Mouse (Mus musculus) adrenal gland, adult 2 months (tissue): ENCODE data around the gene Ptprg. TPM values are rescaled to one million over a fixed set of nuclear protein-coding genes. Genes with fewer than 3 reads are reported as not detected.
"Not testable (repeated sequence)": the region's sequence is repeated elsewhere in the genome, so short reads cannot be mapped to it uniquely, and the experiment has no call there.

Experiments used
- DNase-seq: peaks from one replicate; pipeline ENCODE4 v3.0.0; 2021
- polyA plus RNA-seq: library from polyadenylated mRNA; depleted of rRNA; stranded (reverse); fragments of >200 nt; gene quantifications from 2 replicates; pipeline ENCODE4 v1.2.3, GENCODE M21; 2012
- total RNA-seq, 2 experiments: library from RNA; stranded (reverse); gene quantifications; 2 replicates each; pipeline ENCODE4 v1.2.3; 2021

Gene Ptprg
- total and polyA plus RNA-seq, 3 experiments = 92.6 to 130 (median 116) TPM

DNA sequence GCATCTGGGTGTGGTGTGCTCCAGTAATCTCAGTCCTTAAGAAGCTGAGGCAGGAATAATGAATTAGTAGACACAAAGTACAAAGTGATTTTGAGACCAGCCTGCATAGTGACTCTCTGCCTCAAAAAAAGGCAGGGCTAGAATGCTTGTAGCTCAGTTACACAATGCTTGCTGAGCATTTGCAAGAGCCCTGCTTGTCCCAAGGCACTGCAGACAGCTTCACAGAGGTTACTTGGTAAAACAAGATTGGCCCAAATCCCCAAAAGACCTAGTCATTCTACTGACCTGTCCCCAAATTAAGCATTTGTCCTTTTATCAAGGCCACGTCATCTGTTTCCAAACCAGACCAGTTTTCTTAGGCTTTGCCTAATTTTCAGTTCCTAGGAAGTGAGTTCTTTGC is 190.4 kb downstream of the Ptprg start:
- peak; percentile 52 for DNase-seq

DNA sequence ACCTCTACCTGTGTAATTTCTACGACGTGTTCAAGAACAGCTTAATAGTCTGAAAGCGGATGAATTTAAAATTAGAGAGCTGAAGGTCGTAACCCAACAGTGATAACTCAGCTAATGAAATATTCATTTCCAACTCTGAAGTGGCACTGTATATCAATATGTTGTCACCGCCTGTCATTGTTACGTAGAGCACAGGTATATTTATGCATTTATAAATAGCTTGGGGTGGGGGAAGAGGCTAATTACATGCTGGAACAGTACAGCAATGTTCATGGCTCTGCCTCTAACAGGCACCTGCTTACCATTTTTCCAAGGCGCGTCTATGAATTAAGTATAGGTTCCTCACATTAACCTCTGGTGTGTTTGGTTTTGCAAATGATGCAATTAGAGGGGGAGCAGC is 199.3 kb downstream of the Ptprg start:
- DNase-seq = no peak

DNA sequence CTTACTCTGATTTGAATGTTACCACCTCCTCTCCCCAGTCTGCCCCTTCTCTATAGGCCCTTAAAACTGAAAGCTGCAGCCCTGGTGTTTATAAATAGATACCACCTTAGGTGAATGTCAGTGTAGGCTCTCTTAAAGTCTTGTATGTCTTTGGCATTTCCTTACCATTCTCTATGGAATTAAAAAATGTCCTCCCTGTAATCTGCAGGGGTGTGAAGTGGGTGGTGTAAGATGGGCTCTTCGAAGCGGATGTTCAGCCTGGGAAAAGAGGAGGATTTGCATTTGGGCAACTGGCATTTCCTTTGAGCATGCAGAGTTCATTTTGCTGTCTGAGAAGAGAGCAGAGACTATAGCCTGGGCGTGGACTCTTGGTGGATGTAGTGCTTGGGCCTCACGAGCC is 201.3 kb downstream of the Ptprg start:
- no peak for DNase-seq

DNA sequence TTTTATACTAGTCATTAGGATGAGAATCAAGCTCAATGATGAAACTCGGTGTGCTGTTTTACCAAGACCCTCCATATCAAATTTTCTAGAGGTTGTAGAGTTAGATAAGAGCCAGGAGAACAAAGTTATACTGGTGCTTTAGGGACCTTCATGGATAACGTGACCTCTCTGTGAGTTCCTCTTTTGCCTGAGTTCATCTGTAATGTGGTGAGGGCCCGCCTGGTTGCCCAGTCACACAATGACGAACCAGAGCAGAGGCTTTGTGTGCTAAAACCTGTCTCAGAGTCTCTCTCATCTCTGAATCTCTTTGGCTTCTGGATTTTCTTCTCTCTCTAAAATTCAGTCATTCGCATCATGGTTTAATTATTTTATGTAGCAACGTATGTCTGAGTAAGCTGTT is 204.9 kb downstream of the Ptprg start:
- no peak for DNase-seq

DNA sequence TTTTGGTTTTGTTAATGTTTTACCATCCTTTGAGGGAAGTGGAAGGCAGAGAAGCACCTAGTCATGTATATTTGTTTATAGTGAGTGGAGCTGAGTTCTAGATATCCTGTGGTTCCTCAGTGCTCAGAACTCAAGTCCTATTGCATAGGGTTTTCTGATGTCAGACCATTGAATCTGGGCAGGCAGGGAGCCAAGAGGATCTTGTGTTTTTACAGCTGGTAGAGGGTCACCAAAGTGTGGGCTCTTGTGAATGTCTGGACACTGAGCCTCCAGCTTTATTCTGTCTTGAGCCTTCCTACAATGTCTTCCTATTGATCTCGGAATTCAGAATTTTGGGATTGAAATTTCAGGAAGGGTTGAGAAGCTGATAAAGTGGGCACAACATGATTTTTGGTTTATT is 206.0 kb downstream of the Ptprg start:
- DNase-seq = no peak

DNA sequence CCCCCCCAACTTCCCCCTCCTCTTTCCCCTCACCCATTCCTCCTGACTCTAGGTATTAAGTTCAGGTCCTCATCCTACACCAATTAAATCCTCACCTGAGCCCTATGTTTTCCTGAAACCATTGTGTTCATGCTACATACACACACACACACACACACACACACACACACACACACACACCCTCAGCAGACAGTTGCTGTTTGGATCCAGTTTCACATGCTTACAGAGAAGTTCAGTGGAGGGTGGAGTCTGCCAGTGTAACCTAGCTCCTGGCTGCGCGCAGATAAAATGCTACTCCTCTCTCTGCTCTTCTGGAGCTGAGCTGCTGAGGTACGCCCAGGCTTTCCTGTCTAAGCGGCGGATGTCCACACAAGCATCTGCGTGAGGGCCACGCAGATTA is 209.7 kb downstream of the Ptprg start:
- DNase-seq = no peak

DNA sequence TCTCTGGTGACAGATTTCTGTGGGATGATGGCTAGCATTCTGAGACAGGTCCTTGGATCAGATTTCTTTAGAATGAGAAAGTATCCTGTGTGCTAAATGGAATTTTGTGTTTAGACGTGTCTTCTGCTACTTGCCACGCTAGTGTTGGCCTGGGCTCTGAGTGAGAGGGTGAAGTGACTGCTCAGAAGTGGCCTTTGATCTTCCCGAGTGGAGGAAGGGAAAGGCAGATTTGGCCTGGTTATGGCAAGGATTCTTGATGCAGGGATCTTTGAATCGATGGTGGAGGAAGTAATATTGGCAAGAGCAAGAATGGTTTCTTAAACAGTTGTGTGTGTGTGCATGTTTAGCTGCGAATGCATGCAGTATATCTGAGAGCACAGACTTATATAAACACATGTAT is 219.4 kb downstream of the Ptprg start:
- DNase-seq = no peak

DNA sequence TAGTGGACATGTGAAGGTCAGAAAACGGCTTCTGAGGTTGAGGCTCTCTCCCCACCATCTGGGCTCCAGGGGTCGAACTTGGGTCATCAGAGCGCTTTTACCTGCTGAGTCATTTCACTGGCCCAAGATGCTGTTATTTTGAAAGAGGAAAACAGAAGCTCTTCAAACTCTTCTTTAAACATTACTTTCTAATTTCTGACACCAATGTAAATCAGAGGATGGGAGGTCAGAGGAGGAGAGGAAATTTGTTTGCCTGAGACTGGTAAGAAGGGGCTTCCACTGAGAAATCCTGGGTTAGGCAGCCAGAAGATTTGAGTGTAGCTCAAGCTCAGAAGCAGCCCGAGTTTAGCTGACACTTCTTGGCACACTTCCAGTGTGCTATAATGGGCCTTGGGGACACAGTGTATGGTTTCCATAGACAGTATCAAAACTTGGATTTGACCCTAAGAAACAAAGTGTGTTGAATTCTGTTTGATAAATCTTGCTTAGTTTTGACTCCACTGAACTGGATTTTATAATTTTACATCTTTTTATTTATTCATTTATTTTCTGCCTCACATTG is 221.2 kb downstream of the Ptprg start:
- DNase-seq = peak; percentile 37

DNA sequence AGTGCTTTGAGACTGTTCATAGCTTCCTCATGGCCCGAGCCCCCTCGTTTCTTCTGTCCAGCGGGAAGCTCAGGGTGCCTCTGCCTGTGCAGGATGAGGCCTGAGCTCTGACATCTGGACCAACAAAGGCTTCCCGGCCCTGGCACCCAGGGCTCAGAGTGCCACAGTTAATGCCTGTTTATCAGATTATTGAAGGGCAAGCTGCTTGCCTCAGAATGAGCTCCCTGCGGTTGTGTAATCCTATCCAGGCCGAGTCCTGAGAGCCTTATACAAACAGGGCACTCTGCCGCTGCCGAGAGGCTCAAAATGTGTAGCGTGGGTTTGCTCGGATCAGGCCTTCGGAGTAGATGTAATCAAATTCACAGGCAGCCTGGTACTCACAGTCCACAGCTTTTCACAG is 221.9 kb downstream of the Ptprg start:
- DNase-seq = peak; percentile 83

DNA sequence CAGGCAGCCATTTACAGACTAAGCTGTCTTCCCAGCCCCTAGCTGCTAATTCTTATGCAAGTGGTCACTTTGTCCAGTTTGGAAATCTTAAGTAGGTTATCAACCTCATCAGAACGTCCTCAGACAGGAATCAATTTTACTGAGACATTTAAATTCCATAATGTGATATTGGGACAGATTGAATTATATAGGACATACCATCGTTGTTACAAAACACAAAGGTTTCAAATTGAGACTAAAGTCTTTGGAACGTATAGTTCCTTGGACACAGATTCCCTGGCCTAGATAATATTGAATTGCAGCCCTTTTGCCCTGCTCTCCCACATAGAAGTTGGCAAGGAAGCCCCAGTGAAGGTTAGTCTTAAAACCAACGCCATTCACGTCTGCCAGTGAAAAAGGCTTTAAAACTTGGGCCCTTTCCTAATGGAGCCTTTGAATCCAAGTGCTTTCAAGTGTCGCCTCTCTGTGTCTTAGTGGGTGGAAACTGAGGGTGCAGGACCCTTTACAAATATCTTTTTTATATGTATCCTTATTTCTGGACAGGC is 222.7 kb downstream of the Ptprg start:
- DNase-seq = no peak

DNA sequence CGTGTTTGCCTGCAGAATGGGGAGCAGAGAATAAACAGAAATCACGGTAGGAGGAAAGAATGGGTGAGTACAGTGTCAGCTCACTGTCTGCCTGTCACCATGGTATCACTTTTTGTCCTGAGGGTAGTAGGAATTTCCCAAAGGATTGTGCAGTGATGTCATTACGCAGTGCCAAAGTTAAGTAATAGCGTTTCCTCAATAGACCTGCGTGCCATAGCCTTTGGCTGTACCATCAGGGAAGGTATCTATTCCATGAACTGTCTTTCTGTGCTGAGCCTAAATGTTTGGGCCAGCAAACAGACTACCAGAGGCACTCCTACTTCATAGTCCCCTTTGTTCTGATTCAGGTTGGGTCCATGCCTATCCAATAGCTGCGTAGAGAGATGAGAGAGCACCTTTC is 223.2 kb downstream of the Ptprg start:
- no peak for DNase-seq

DNA sequence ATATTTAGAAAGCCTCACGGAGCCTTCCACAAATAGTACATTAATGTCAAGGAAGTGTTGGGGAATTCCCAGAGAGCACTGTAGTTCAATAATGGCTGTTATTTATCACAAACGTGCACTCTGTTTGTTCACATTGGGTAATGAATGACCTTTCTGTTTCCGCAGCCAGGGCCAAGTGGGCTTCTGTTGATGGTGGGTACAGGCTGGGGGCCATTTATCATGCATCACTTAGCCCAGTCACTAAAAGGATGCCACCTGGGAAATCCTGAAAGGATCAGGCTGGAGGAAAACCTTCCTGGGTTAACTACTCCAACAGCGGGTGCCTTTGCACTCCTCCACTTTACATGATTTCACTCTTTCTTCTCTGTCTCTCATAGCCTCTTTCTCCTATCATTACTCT is 237.9 kb downstream of the Ptprg start:
- DNase-seq = no peak

DNA sequence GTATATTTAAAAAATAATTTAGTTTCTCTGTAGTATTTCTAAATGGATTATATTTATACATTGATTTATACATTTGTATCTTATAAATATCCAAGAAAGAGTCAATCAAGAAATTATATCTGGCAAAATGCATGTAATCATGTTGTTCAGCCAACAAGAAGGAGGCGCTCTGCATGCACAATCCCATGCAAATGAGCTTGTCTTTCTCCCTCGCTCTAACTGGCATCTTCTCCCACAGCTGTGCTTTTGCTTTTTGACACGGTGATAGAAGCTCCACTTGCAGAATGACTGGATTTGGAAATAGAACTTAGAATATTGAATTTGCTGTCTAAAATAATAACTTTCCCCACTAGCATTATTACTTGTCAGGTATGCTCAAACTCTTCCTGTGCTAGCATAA is 240.5 kb downstream of the Ptprg start:
- no peak for DNase-seq

DNA sequence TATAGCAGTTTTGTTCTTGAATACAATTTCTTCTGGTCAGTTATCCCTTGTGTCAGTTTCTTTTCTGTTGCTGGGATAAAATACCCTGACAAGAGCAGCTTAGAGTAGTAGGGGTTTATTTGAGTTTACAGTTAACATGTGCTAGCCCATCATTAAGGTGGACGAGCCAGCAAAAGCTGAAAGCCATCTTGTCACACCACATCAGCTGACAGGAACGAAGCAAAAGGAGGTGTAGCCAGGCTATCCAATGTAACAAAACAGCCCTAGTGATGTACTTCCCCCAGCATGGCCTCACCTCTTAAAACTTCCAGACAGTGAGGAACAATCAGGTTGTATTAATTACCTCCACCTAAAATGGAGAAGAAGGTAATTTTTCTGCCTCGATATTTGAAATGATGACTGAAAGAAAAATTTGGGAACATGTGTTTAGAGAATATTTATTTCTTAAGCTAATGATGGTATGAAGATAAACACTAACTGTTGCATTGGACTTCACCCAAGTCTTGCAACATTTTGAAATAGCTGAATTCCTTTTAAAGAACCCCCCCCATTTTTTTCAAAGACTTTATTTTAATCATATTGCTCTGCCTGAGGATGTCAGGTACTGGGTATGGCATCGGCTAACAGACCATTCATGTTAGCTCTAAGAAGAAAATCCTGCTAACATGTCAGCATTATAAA is 249.2 kb downstream of the Ptprg start:
- DNase-seq = no peak

DNA sequence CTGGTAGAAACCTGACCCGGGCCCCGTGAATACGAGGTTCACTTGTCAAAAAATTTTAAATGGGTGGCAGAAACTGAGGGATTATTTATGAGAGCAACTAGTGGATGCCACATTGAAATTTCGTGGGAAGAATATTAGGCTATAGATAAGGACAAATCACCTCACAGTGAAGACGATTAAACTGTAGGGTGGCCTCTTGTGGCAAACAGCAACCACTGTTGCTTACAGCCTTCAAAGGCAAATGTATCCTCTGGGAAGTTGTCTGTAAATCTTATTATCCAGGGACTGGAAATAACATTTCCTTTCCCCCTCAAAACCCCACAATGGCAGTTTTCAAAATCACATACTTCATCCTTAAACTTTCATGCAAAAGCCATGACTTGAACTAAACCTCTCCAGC is 253.3 kb downstream of the Ptprg start:
- DNase-seq = no peak

DNA sequence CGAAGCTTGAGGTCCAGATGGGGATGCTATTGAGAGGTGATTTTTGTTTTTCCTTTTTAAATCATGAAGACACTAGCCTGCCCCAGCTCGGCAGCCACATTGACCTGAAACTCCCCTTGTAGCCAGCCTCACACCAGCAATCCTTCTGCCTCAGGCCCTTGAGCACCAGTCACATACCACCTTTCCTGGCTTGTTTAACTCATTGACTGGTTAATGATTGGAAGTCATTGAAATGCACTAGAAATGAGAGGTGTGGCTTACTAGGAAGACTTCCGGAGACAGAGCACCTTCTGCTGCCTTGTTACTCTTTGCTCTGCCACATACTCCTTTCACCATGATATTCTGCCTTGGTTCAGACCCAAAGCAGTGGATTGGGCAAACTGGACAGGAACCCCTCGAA is 254.1 kb downstream of the Ptprg start:
- no peak for DNase-seq

DNA sequence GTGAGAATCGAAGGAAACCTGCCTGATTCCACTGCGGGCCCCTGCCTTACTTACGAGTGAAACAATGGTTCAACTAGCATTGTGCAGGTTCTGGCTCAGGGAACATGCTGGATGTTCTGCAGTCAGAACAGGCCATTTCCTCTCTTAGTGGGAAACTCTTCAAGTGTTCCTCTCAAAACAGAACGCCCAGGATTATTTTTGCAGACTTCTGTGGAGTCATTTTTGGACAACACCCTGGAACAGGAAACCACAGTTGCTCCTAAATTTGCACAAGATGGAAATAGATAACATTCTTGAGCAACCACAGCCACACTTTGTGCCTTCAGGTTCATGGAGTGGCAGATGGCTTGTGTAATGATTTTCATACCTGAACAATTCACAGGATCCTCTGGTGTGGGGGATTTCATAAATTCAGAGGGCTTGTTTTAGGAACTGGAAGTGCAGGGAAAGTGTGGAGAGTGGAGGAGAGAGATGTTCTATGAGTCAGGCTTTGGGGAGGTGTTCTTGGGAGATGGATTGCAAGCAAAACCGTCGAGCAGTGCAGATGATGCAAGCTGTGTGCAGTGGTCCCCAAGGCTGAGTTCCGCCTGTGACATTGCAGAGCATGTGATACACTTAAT is 257.9 kb downstream of the Ptprg start:
- peak; percentile 56 for DNase-seq

DNA sequence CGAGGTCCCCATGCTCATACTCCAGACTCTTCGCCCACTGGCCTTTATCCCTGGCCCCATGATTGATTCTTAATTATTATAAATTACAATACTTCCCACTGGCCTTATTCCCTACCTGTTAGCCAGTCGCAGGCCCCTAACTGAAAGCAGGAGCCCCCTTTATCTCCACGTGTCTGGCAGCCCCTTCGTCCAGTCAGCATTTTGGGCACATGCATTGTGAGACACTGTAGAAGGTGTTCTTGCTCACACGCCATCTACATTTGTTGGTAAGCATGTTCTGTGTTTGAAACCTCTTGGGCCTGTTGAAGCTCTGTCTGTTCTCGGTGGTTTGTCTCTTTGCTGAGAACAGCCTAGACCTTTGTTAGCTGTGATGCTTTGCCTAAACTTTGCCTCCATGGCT is 259.0 kb downstream of the Ptprg start:
- no peak for DNase-seq

DNA sequence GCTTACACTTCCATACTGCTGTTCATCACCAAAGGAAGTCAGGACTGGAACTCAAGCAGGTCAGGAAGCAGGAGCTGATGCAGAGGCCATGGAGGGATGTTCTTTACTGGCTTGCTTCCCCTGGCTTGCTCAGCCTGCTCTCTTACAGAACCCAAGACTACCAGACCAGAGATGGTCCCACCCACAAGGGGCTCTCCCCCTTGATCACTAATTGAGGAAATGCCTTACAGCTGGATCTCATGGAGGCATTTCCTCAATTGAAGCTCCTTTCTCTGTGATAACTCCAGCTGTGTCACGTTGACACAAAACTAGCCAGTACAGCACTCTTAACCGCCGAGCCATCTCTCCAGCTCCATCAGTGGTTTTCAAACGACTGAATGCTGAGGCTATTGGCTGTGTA is 261.5 kb downstream of the Ptprg start:
- not testable (repeated sequence) for DNase-seq

DNA sequence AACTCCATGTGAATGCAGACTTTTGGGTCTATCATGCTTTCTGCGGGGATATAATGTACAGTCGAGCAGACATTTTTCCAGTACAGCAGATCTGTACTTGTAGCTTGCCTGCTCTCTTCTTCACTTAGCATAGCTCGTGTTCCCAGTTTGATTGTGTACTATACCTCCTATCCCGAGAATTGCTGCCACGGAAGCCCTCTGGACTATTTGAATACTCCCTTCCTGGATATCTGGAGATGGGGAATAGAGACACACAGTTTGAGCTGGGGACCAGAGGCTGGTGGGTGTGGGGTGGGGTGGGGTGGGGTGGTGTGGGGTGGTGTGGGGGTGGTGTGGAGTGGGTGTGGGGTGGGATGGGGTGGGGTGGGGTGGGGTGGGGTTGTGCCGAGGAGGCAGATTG is 263.9 kb downstream of the Ptprg start:
- no peak for DNase-seq

DNA sequence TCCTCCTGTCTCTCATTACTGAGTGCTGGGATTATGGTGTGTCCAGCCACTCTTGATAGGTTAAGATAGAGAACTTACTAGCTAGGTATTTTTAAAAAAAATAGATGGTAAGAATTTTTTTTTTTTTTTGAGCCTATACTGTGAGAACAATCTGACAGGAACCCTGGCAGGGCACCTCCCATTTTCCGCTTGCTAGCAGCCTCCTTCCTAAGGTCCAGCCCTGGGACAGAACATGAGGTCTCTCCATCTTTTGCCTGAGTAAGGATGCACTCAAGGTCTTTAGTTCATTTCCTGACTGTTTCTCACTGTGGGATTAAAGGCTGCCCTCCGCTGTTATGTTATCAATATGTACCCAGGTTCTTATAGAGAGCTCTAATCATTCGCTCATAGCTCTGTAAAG is 264.7 kb downstream of the Ptprg start:
- no peak for DNase-seq

DNA sequence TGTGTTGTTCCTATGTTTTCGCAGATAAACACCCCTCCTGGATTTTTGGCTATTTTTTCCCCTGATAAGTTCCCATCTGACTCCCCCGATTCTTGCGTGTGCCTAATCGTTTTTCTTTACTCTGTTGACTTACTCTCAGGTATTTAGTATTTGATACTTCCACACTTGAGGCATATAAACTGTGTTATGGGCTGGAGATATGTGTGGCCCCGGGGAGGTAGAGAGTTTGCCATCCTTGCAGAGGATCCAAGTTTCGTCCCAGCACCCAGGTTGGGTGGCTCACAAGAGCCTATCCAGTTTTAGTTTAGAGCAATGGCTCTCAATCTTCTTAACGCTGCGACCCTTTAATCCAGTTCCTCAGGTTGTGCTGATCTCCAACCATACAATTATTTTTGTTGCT is 265.4 kb downstream of the Ptprg start:
- DNase-seq = no peak

DNA sequence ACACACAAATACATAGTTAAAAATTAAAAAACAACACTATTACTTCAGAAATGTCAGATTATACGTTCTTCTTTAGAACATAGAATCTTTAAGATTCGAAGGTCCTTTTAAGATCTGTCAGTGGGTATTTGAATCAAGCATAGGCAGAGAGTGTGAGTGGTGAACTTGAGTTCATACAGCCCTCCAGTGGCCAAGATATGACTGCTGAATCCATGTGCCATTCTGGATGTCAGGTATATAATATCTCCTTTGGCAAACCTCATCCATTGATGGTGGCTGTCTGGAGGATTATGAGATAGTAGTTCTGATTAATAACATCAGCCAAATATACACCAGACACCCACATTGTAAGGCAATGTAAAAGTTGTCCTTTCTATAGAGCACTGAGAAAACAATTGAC is 266.0 kb downstream of the Ptprg start:
- no peak for DNase-seq
